Mouse (Mus musculus): ENCODE measurements at regions not wholly inside any gene's neighbourhood (a gene's known extent, or its start where the extent isn't known, plus 50 kb on each side); places are given as distances from the start of the nearest gene placed in this dataset.

DNA sequence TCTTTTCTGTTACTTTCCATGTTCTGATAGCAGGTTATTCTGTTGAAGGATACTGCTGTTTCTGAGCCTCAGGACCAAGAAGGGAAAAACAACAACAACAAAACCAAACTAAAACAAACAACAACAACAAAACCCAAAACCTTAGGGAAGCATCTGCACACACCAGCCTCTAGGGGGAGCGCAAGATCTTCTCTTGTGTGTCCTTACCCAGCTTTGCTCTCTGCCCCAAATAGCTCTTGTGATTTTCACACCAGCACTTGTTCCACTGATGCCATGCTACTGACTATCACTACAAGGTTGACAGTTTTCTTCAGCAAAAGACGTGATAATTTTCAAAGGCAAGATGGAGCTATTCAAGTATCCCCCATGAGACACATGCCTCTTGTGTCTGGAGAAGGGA lies 59.8 kb upstream of the Nrg3 start:
- DNase-seq = peak; percentile 14
